Mouse (Mus musculus): Measurements from ENCODE around the gene Mylip. TPM values are rescaled to one million over a fixed set of nuclear protein-coding genes. Genes with fewer than 3 reads are reported as not detected.
A peak's percentile ranks its signal among the peaks of the same experiment; 100 is the strongest.

Gene Mylip
- polyA plus RNA-seq, 1 experiment from 2014 or later, result 5.2 TPM

- DNase-seq (ENCODE audit: low spot score), result peak; percentile 70
- no peak for ATAC-seq (ENCODE audit: low FRiP score)
- no peak overlapping the region for H3K4me3 ChIP-seq (replicated peaks; ENCODE audit: low read length)
Observed at GRCm38 (mm10) chr13:45442451-45442850, 52.9 kb downstream of the Mylip start.

GRCm38 (mm10) chr13:45442918-45443535 lies 53.5 kb downstream of the Mylip start:
- no peak overlapping the region for H3K27ac ChIP-seq
- no peaks in the 10 kb centered on the region for H3K27me3 ChIP-seq (ENCODE audit: control insufficient read depth, insufficient read depth, low read length)
- no peak overlapping the region for H3K4me2 ChIP-seq (replicated peaks)
- H3K36me3 ChIP-seq (replicated peaks; ENCODE audit: control insufficient read depth, insufficient read depth), result no peaks in the 10 kb centered on the region
- H3K9me3 ChIP-seq (ENCODE audit: control insufficient read depth, low read length), result no peaks in the 10 kb centered on the region
- H3K9ac ChIP-seq, result no peak overlapping the region
- no peaks in the 10 kb centered on the region for H3K4me1 ChIP-seq (replicated peaks; ENCODE audit: control insufficient read depth, insufficient read depth, low read length)
- H3K4me3 ChIP-seq (replicated peaks; ENCODE audit: low read length), result no peak overlapping the region
- DNase-seq (ENCODE audit: low spot score), result no peak
- no peak for ATAC-seq (ENCODE audit: low FRiP score)
- 72% methylated on average over 8 of the region's 8 CpGs for WGBS

More at GRCm38 (mm10) chr13:45442451-45442850, 52.9 kb downstream of the Mylip start:
- H3K9me3 ChIP-seq (ENCODE audit: control insufficient read depth, low read length), result no peaks in the 10 kb centered on the region
- no peaks in the 10 kb centered on the region for H3K27me3 ChIP-seq (ENCODE audit: control insufficient read depth, insufficient read depth, low read length)
- H3K4me2 ChIP-seq (replicated peaks), result no peak overlapping the region
- no peaks in the 10 kb centered on the region for H3K4me1 ChIP-seq (replicated peaks; ENCODE audit: control insufficient read depth, insufficient read depth, low read length)
- H3K9ac ChIP-seq, result no peak overlapping the region
- WGBS, result 33% methylated on average over 4 of the region's 4 CpGs
- no peak overlapping the region for H3K27ac ChIP-seq
- H3K36me3 ChIP-seq (replicated peaks; ENCODE audit: control insufficient read depth, insufficient read depth), result no peaks in the 10 kb centered on the region

GRCm38 (mm10) chr13:45444220-45444619 lies 54.7 kb downstream of the Mylip start:
- H3K27me3 ChIP-seq (ENCODE audit: control insufficient read depth, insufficient read depth, low read length), result no peaks in the 10 kb centered on the region
- no peak for DNase-seq (ENCODE audit: low spot score)
- H3K9ac ChIP-seq, result no peak overlapping the region
- no peak overlapping the region for H3K4me3 ChIP-seq (replicated peaks; ENCODE audit: low read length)
- ATAC-seq (ENCODE audit: low FRiP score), result no peak
- H3K36me3 ChIP-seq (replicated peaks; ENCODE audit: control insufficient read depth, insufficient read depth), result no peaks in the 10 kb centered on the region
- H3K9me3 ChIP-seq (ENCODE audit: control insufficient read depth, low read length), result no peaks in the 10 kb centered on the region
- H3K4me2 ChIP-seq (replicated peaks), result no peak overlapping the region
- H3K27ac ChIP-seq, result no peak overlapping the region
- H3K4me1 ChIP-seq (replicated peaks; ENCODE audit: control insufficient read depth, insufficient read depth, low read length), result no peaks in the 10 kb centered on the region
- 73% methylated on average over 8 of the region's 8 CpGs for WGBS

- DNase-seq (ENCODE audit: low spot score) (no peak), ATAC-seq (ENCODE audit: low FRiP score) (no peak)
- Histone ChIP-seq H3K27ac (no peak overlapping the region), H3K4me3 (replicated peaks; ENCODE audit: low read length) (no peak overlapping the region), H3K4me2 (replicated peaks) (no peak overlapping the region), H3K27me3 (ENCODE audit: control insufficient read depth, insufficient read depth, low read length) (no peaks in the 10 kb centered on the region), H3K9ac (no peak overlapping the region), H3K9me3 (ENCODE audit: control insufficient read depth, low read length) (no peaks in the 10 kb centered on the region), H3K4me1 (replicated peaks; ENCODE audit: control insufficient read depth, insufficient read depth, low read length) (no peaks in the 10 kb centered on the region), H3K36me3 (replicated peaks; ENCODE audit: control insufficient read depth, insufficient read depth) (no peaks in the 10 kb centered on the region)
- 77% methylated on average over 9 of the region's 9 CpGs for WGBS
Observed at GRCm38 (mm10) chr13:45444652-45445051, 55.1 kb downstream of the Mylip start.

GRCm38 (mm10) chr13:45446636-45447035 lies 57.1 kb downstream of the Mylip start:
- H3K27me3 ChIP-seq (ENCODE audit: control insufficient read depth, insufficient read depth, low read length), result no peaks in the 10 kb centered on the region
- ATAC-seq (ENCODE audit: low FRiP score) (no peak), DNase-seq (ENCODE audit: low spot score) (no peak)
- 86% methylated on average over 1 of the region's 1 CpGs for WGBS
- H3K9ac ChIP-seq, result no peak overlapping the region
- H3K36me3 ChIP-seq (replicated peaks; ENCODE audit: control insufficient read depth, insufficient read depth), result no peaks in the 10 kb centered on the region
- no peak overlapping the region for H3K27ac ChIP-seq
- H3K4me2 ChIP-seq (replicated peaks), result no peak overlapping the region
- H3K4me1 ChIP-seq (replicated peaks; ENCODE audit: control insufficient read depth, insufficient read depth, low read length), result no peaks in the 10 kb centered on the region
- H3K4me3 ChIP-seq (replicated peaks; ENCODE audit: low read length), result no peak overlapping the region
- H3K9me3 ChIP-seq (ENCODE audit: control insufficient read depth, low read length), result no peaks in the 10 kb centered on the region

GRCm38 (mm10) chr13:45452437-45452836 lies 62.9 kb downstream of the Mylip start:
- Histone ChIP-seq H3K9me3 (ENCODE audit: control insufficient read depth, low read length) (no peaks in the 10 kb centered on the region), H3K4me2 (replicated peaks) (no peak overlapping the region), H3K36me3 (replicated peaks; ENCODE audit: control insufficient read depth, insufficient read depth) (no peaks in the 10 kb centered on the region), H3K4me3 (replicated peaks; ENCODE audit: low read length) (no peak overlapping the region), H3K27ac (no peak overlapping the region), H3K9ac (no peak overlapping the region), H3K4me1 (replicated peaks; ENCODE audit: control insufficient read depth, insufficient read depth, low read length) (peaks cover 14% of the 10 kb centered on the region), H3K27me3 (ENCODE audit: control insufficient read depth, insufficient read depth, low read length) (no peaks in the 10 kb centered on the region)
- DNase-seq (ENCODE audit: low spot score) (no peak), ATAC-seq (ENCODE audit: low FRiP score) (no peak)
- 65% methylated on average over 7 of the region's 7 CpGs for WGBS

GRCm38 (mm10) chr13:45453033-45453432 lies 63.5 kb downstream of the Mylip start:
- Histone ChIP-seq H3K27me3 (ENCODE audit: control insufficient read depth, insufficient read depth, low read length) (no peaks in the 10 kb centered on the region), H3K4me1 (replicated peaks; ENCODE audit: control insufficient read depth, insufficient read depth, low read length) (peaks cover 14% of the 10 kb centered on the region), H3K36me3 (replicated peaks; ENCODE audit: control insufficient read depth, insufficient read depth) (no peaks in the 10 kb centered on the region), H3K27ac (no peak overlapping the region), H3K9ac (no peak overlapping the region), H3K4me3 (replicated peaks; ENCODE audit: low read length) (no peak overlapping the region), H3K9me3 (ENCODE audit: control insufficient read depth, low read length) (no peaks in the 10 kb centered on the region), H3K4me2 (replicated peaks) (no peak overlapping the region)
- ATAC-seq (ENCODE audit: low FRiP score), result no peak
- DNase-seq (ENCODE audit: low spot score), result no peak
- WGBS, result 74% methylated on average over 9 of the region's 9 CpGs

- no peak overlapping the region for H3K4me3 ChIP-seq (replicated peaks; ENCODE audit: low read length)
- no peak overlapping the region for H3K9ac ChIP-seq
- ATAC-seq (ENCODE audit: low FRiP score) (no peak), DNase-seq (ENCODE audit: low spot score) (no peak)
- H3K36me3 ChIP-seq (replicated peaks; ENCODE audit: control insufficient read depth, insufficient read depth), result no peaks in the 10 kb centered on the region
- no peaks in the 10 kb centered on the region for H3K9me3 ChIP-seq (ENCODE audit: control insufficient read depth, low read length)
- peaks cover 14% of the 10 kb centered on the region for H3K4me1 ChIP-seq (replicated peaks; ENCODE audit: control insufficient read depth, insufficient read depth, low read length)
- 81% methylated on average over 1 of the region's 1 CpGs for WGBS
- no peaks in the 10 kb centered on the region for H3K27me3 ChIP-seq (ENCODE audit: control insufficient read depth, insufficient read depth, low read length)
- H3K4me2 ChIP-seq (replicated peaks), result no peak overlapping the region
- no peak overlapping the region for H3K27ac ChIP-seq
Observed at GRCm38 (mm10) chr13:45454044-45454443, 64.5 kb downstream of the Mylip start.

GRCm38 (mm10) chr13:45454641-45455040 lies 65.1 kb downstream of the Mylip start:
- ATAC-seq (ENCODE audit: low FRiP score), result no peak

More at GRCm38 (mm10) chr13:45454641-45455040, 65.1 kb downstream of the Mylip start:
- H3K4me3 ChIP-seq (replicated peaks; ENCODE audit: low read length), result no peak overlapping the region
- H3K4me2 ChIP-seq (replicated peaks), result no peak overlapping the region
- peak; percentile 43 for DNase-seq (ENCODE audit: low spot score)
- H3K27ac ChIP-seq, result no peak overlapping the region
- H3K9ac ChIP-seq, result no peak overlapping the region
- peaks cover 14% of the 10 kb centered on the region for H3K4me1 ChIP-seq (replicated peaks; ENCODE audit: control insufficient read depth, insufficient read depth, low read length)
- WGBS, result 34% methylated on average over 4 of the region's 4 CpGs
- no peaks in the 10 kb centered on the region for H3K36me3 ChIP-seq (replicated peaks; ENCODE audit: control insufficient read depth, insufficient read depth)
- H3K27me3 ChIP-seq (ENCODE audit: control insufficient read depth, insufficient read depth, low read length), result no peaks in the 10 kb centered on the region
- H3K9me3 ChIP-seq (ENCODE audit: control insufficient read depth, low read length), result no peaks in the 10 kb centered on the region

Measured in hindbrain, embryonic 14.5 days (tissue).